Mouse (Mus musculus) ES-Bruce4 (cell line): ENCODE results near the gene Ntm. TPM values are rescaled to one million over a fixed set of nuclear protein-coding genes. Genes with fewer than 3 reads are reported as not detected.

Experiments
- H3K27ac ChIP-seq: 2 replicates; pipeline ENCODE4 v1.5.1; 2012; ENCODE audit warnings: low read length, inconsistent platforms; ENCODE audit not compliant: insufficient read depth
- H3K27me3 ChIP-seq: 2 replicates; pipeline ENCODE4 v1.6.1; 2012; ENCODE audit warnings: mild to moderate bottlenecking, low read length, inconsistent platforms; ENCODE audit not compliant: control insufficient read depth, poor library complexity, insufficient read depth, severe bottlenecking
- H3K36me3 ChIP-seq: 2 replicates; pipeline ENCODE4 v1.6.1; 2012; ENCODE audit warnings: inconsistent platforms, mild to moderate bottlenecking, low read length, moderate library complexity; ENCODE audit not compliant: control insufficient read depth, poor library complexity, insufficient read depth, severe bottlenecking
- H3K4me1 ChIP-seq: one replicate; pipeline ENCODE4 v1.8.1; 2011; ENCODE audit warnings: low read length; ENCODE audit not compliant: control insufficient read depth, insufficient read depth
- H3K4me3 ChIP-seq: 2 replicates; pipeline ENCODE4 v1.5.1; 2011; ENCODE audit warnings: low read depth, mild to moderate bottlenecking, low read length
- H3K9ac ChIP-seq: 2 replicates; pipeline ENCODE4 v1.6.1; 2012; ENCODE audit warnings: low read depth, mild to moderate bottlenecking, inconsistent platforms; ENCODE audit not compliant: poor library complexity, severe bottlenecking
- H3K9me3 ChIP-seq: replicated peaks from 2 replicates; pipeline ENCODE4 v1.6.1; 2012; ENCODE audit warnings: mild to moderate bottlenecking, low read length, inconsistent platforms; ENCODE audit not compliant: control insufficient read depth, poor library complexity, insufficient read depth, severe bottlenecking
- CTCF ChIP-seq: IDR thresholded peaks from one replicate; pipeline ENCODE4 v1.8.1; 2011; ENCODE audit warnings: low read depth, low read length
- EP300 ChIP-seq: IDR thresholded peaks from 2 replicates; pipeline ENCODE4 v1.6.1; 2011; ENCODE audit warnings: low read depth, low read length; ENCODE audit not compliant: insufficient read depth
- POLR2A ChIP-seq: IDR thresholded peaks from one replicate; pipeline ENCODE4 v1.8.1; 2011; ENCODE audit warnings: low read length; ENCODE audit not compliant: insufficient read depth
- polyA plus RNA-seq: library from polyadenylated mRNA; stranded (reverse); fragments of >200 nt; gene quantifications from 2 replicates; pipeline ENCODE4 v1.2.4, GENCODE M21; 2011; ENCODE audit warnings: low read depth; ENCODE audit not compliant: missing spikeins, insufficient read depth, insufficient read length

Ntm gene
- polyA plus RNA-seq, 1 experiment, result 0.82 TPM

DNA sequence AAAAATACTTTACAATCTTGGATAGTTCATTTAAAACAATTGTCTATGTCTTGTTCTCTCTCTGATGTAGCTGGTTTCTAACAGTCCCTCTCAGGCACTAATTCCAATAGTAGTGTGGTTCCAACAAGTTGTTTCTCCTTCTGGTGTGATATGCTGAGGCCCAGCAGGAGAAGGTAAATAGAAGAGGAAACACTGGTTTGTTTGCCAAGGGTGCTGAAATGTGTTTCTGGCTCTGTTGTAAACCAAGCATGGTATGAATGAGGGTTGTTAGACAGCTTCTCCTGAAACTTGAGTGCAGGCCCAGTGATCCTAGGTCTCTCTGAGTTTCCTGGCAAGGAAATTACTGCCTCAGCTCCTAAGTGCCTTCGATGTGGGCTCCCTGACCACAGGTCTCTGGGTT is 985.7 kb downstream of the Ntm start:
- H3K36me3 ChIP-seq, result no peaks in the 10 kb centered on the region

GRCm38 (mm10) chr9:28969455-28969854 is 993.5 kb downstream of the Ntm start:
- Histone ChIP-seq H3K9me3 (no peaks in the 10 kb centered on the region), H3K4me3 (no peak overlapping the region), H3K36me3 (no peaks in the 10 kb centered on the region), H3K27me3 (no peaks in the 10 kb centered on the region), H3K27ac (no peak overlapping the region), H3K4me1 (no peaks in the 10 kb centered on the region), H3K9ac (no peak overlapping the region)
- no peak for TF ChIP-seq EP300
- no peak for TF ChIP-seq CTCF
- TF ChIP-seq POLR2A, result no peak

More for the DNA sequence above, 985.7 kb downstream of the Ntm start:
- Histone ChIP-seq H3K9me3 (no peaks in the 10 kb centered on the region), H3K9ac (no peak overlapping the region), H3K27ac (no peak overlapping the region), H3K4me3 (no peak overlapping the region), H3K27me3 (no peaks in the 10 kb centered on the region), H3K4me1 (no peaks in the 10 kb centered on the region)
- TF ChIP-seq CTCF (no peak), POLR2A (no peak), EP300 (no peak)
